Mouse (Mus musculus): ENCODE results near the gene Cox8b. TPM values are rescaled to one million over a fixed set of nuclear protein-coding genes. Genes with fewer than 3 reads are reported as not detected.

Cox8b gene
- total RNA-seq, 1 experiment: not detected

GRCm38 (mm10) chr7:140864761-140865160, 35.5 kb downstream of the Cox8b start:
- no peak for DNase-seq (ENCODE audit: low read depth, low spot score)
- Histone ChIP-seq H3K36me3 (ENCODE audit: control insufficient read depth, insufficient read depth, low read length, poor library complexity, severe bottlenecking) (peaks cover 51% of the 10 kb centered on the region), H3K4me1 (ENCODE audit: control insufficient read depth in 2 of 2, insufficient read depth in 2 of 2, low read length in 2 of 2, poor library complexity in 1 of 2) (no peaks in the 10 kb centered on the region), H3K9me3 (ENCODE audit: control insufficient read depth, insufficient read depth, low read depth, low read length) (no peaks in the 10 kb centered on the region), H3K4me3 (ENCODE audit: insufficient read depth in 1 of 2, low read depth in 1 of 2, low read length in 2 of 2, poor library complexity in 1 of 2, severe bottlenecking in 1 of 2) (no peak overlapping the region), H3K9ac (ENCODE audit: insufficient read depth, low read depth, low read length, poor library complexity, severe bottlenecking) (no peak overlapping the region), H3K27ac (ENCODE audit: insufficient read depth, low read depth, low read length, poor library complexity, severe bottlenecking) (no peak overlapping the region)
- in situ Hi-C loops (cut with MboI; ENCODE audit: low sequenced_read_pairs in 2 of 2, unreplicated experiment in 2 of 2): no loop called here
- TF ChIP-seq CHD2 (IDR thresholded peaks at IDR 0.05; ENCODE audit: low read depth, low read length): no peak
- TF ChIP-seq HCFC1 (IDR thresholded peaks at IDR 0.05; ENCODE audit: borderline replicate concordance, insufficient read depth, low read length): no peak
- no peak for TF ChIP-seq ZC3H11A (IDR thresholded peaks at IDR 0.05; ENCODE audit: borderline replicate concordance, low read depth, low read length)
- TF ChIP-seq MAFK (IDR thresholded peaks at IDR 0.05; ENCODE audit: insufficient read depth, low read depth, low read length): no peak

- Histone ChIP-seq H3K9me3 (ENCODE audit: control insufficient read depth, insufficient read depth, low read depth, low read length) (no peaks in the 10 kb centered on the region), H3K4me3 (ENCODE audit: insufficient read depth in 1 of 2, low read depth in 1 of 2, low read length in 2 of 2, poor library complexity in 1 of 2, severe bottlenecking in 1 of 2) (no peak overlapping the region), H3K27ac (ENCODE audit: insufficient read depth, low read depth, low read length, poor library complexity, severe bottlenecking) (no peak overlapping the region), H3K36me3 (ENCODE audit: control insufficient read depth, insufficient read depth, low read length, poor library complexity, severe bottlenecking) (peaks cover 56% of the 10 kb centered on the region), H3K9ac (ENCODE audit: insufficient read depth, low read depth, low read length, poor library complexity, severe bottlenecking) (no peak overlapping the region), H3K4me1 (ENCODE audit: control insufficient read depth in 2 of 2, insufficient read depth in 2 of 2, low read length in 2 of 2, poor library complexity in 1 of 2) (peaks cover 3 to 13% of the 10 kb centered on the region in 2 experiments; a peak in 2 of 4 replicates)
- in situ Hi-C loops (cut with MboI; ENCODE audit: low sequenced_read_pairs in 2 of 2, unreplicated experiment in 2 of 2): no loop called here
- DNase-seq (ENCODE audit: low read depth, low spot score): no peak
- no peak for TF ChIP-seq CHD2 (IDR thresholded peaks at IDR 0.05; ENCODE audit: low read depth, low read length)
- no peak for TF ChIP-seq ZNF384 (IDR thresholded peaks at IDR 0.05; ENCODE audit: low read depth, low read length)
- TF ChIP-seq ZC3H11A (IDR thresholded peaks at IDR 0.05; ENCODE audit: borderline replicate concordance, low read depth, low read length): no peak
- TF ChIP-seq MAFK (IDR thresholded peaks at IDR 0.05; ENCODE audit: insufficient read depth, low read depth, low read length): no peak
These were observed 39.5 kb downstream of the Cox8b start for GRCm38 (mm10) chr7:140860728-140861127.

- Histone ChIP-seq H3K36me3 (ENCODE audit: control insufficient read depth, insufficient read depth, low read length, poor library complexity, severe bottlenecking) (peaks cover 55% of the 10 kb centered on the region), H3K4me1 (ENCODE audit: control insufficient read depth in 2 of 2, insufficient read depth in 2 of 2, low read length in 2 of 2, poor library complexity in 1 of 2) (peaks cover 5 to 15% of the 10 kb centered on the region in 2 experiments; a peak in 2 of 4 replicates)
These were observed 40.2 kb downstream of the Cox8b start for GRCm38 (mm10) chr7:140859997-140860396.

GRCm38 (mm10) chr7:140858746-140859145, 41.5 kb downstream of the Cox8b start:
- Histone ChIP-seq H3K4me1 (ENCODE audit: control insufficient read depth in 2 of 2, insufficient read depth in 2 of 2, low read length in 2 of 2, poor library complexity in 1 of 2) (peaks cover 6 to 20% of the 10 kb centered on the region in 2 experiments; a peak in 2 of 4 replicates), H3K4me3 (ENCODE audit: insufficient read depth in 1 of 2, low read depth in 1 of 2, low read length in 2 of 2, poor library complexity in 1 of 2, severe bottlenecking in 1 of 2) (peak overlapping the region in 1 of 2 experiments; percentile 83; a peak in 2 of 4 replicates), H3K36me3 (ENCODE audit: control insufficient read depth, insufficient read depth, low read length, poor library complexity, severe bottlenecking) (peaks cover 56% of the 10 kb centered on the region), H3K27ac (ENCODE audit: insufficient read depth, low read depth, low read length, poor library complexity, severe bottlenecking) (no peak overlapping the region), H3K9me3 (ENCODE audit: control insufficient read depth, insufficient read depth, low read depth, low read length) (no peaks in the 10 kb centered on the region), H3K9ac (ENCODE audit: insufficient read depth, low read depth, low read length, poor library complexity, severe bottlenecking) (no peak overlapping the region)
- no peak for TF ChIP-seq ZNF384 (IDR thresholded peaks at IDR 0.05; ENCODE audit: low read depth, low read length)
- no peak for TF ChIP-seq HCFC1 (IDR thresholded peaks at IDR 0.05; ENCODE audit: borderline replicate concordance, insufficient read depth, low read length)
- DNase-seq (ENCODE audit: low read depth, low spot score): no peak
- in situ Hi-C loops (cut with MboI; ENCODE audit: low sequenced_read_pairs in 2 of 2, unreplicated experiment in 2 of 2): no loop called here

More at GRCm38 (mm10) chr7:140859997-140860396, 40.2 kb downstream of the Cox8b start:
- no peak overlapping the region for H3K4me3 ChIP-seq (ENCODE audit: insufficient read depth in 1 of 2, low read depth in 1 of 2, low read length in 2 of 2, poor library complexity in 1 of 2, severe bottlenecking in 1 of 2)
- no peak overlapping the region for H3K27ac ChIP-seq (ENCODE audit: insufficient read depth, low read depth, low read length, poor library complexity, severe bottlenecking)
- in situ Hi-C loops (cut with MboI; ENCODE audit: low sequenced_read_pairs in 2 of 2, unreplicated experiment in 2 of 2): no loop called here
- no peak overlapping the region for H3K9ac ChIP-seq (ENCODE audit: insufficient read depth, low read depth, low read length, poor library complexity, severe bottlenecking)
- no peaks in the 10 kb centered on the region for H3K9me3 ChIP-seq (ENCODE audit: control insufficient read depth, insufficient read depth, low read depth, low read length)
- TF ChIP-seq MAFK (IDR thresholded peaks at IDR 0.05; ENCODE audit: insufficient read depth, low read depth, low read length): no peak
- TF ChIP-seq CHD2 (IDR thresholded peaks at IDR 0.05; ENCODE audit: low read depth, low read length): no peak
- TF ChIP-seq HCFC1 (IDR thresholded peaks at IDR 0.05; ENCODE audit: borderline replicate concordance, insufficient read depth, low read length): no peak
- no peak for TF ChIP-seq ZNF384 (IDR thresholded peaks at IDR 0.05; ENCODE audit: low read depth, low read length)
- TF ChIP-seq ZC3H11A (IDR thresholded peaks at IDR 0.05; ENCODE audit: borderline replicate concordance, low read depth, low read length): no peak
- no peak for DNase-seq (ENCODE audit: low read depth, low spot score)

Data from ES-E14 (cell line).